Mouse (Mus musculus) embryonic facial prominence, embryonic 14.5 days (tissue): ENCODE data around the gene Rita1. TPM values are rescaled to one million over a fixed set of nuclear protein-coding genes. Genes with fewer than 3 reads are reported as not detected.

Source experiments
- ATAC-seq: fragments of 200-750 bp; cut with Nextera tagmentation; 2 replicates; pipeline ENCODE4 v1.8.0; 2017; ENCODE audit warnings: low read depth, moderate number of reproducible peaks, moderate TSS enrichment
- DNase-seq: peaks from one replicate; pipeline ENCODE4 v3.0.0-alpha.2; 2015; ENCODE audit warnings: low spot score
- H3K27ac ChIP-seq: fragments of 300-500 bp; sonication (generic); replicated peaks from 2 replicates; pipeline ENCODE4 v1.5.1; 2014; ENCODE audit warnings: low read depth, mild to moderate bottlenecking, low read length, moderate library complexity
- H3K27me3 ChIP-seq: fragments of 300-500 bp; sonication (generic); replicated peaks from 2 replicates; pipeline ENCODE4 v1.6.1; 2014; ENCODE audit warnings: low read length; ENCODE audit not compliant: control insufficient read depth, insufficient read depth
- H3K36me3 ChIP-seq: fragments of 300-500 bp; sonication (generic); 2 replicates; pipeline ENCODE4 v1.6.1; 2014; ENCODE audit warnings: low read length, mixed read lengths; ENCODE audit not compliant: control insufficient read depth, insufficient read depth
- H3K4me1 ChIP-seq: fragments of 300-500 bp; sonication (generic); 2 replicates; pipeline ENCODE4 v1.6.1; 2014; ENCODE audit warnings: antibody characterized with exemption, low read length; ENCODE audit not compliant: control insufficient read depth, insufficient read depth
- H3K4me2 ChIP-seq: fragments of 300-500 bp; sonication (generic); 2 replicates; pipeline ENCODE4 v1.6.1; 2014; ENCODE audit warnings: low read depth, mild to moderate bottlenecking, low read length, moderate library complexity, mixed read lengths
- H3K4me3 ChIP-seq: fragments of 300-500 bp; sonication (generic); 2 replicates; pipeline ENCODE4 v1.5.1; 2014; ENCODE audit warnings: low read depth, mild to moderate bottlenecking, low read length
- H3K9ac ChIP-seq: fragments of 300-500 bp; sonication (generic); 2 replicates; pipeline ENCODE4 v1.6.1; 2014; ENCODE audit warnings: low read depth, mild to moderate bottlenecking, low read length, moderate library complexity, mixed read lengths
- H3K9me3 ChIP-seq: fragments of 300-500 bp; sonication (generic); 2 replicates; pipeline ENCODE4 v1.6.1; 2016; ENCODE audit warnings: low read length; ENCODE audit not compliant: control insufficient read depth
- WGBS: fragments of 180-500 bp; shearing (Covaris S2); extraction: QIAGEN DNeasy Blood & Tissue Kit; methylation state at CpG from one replicate; pipeline ENCODE4 v1.1.7; 2014; 5-methylcytosine and 5-hydroxymethylcytosine counted together
- polyA plus RNA-seq: library from polyadenylated mRNA; unstranded; fragments of >200 nt; fragmentation: Nextera tagmentation; extraction: Ambion mirVana; gene quantifications from 2 replicates; pipeline ENCODE4 v1.2.1, GENCODE M21; 2014

Gene Rita1
- polyA plus RNA-seq, 1 experiment from 2014 or later: 11.4 TPM

DNA sequence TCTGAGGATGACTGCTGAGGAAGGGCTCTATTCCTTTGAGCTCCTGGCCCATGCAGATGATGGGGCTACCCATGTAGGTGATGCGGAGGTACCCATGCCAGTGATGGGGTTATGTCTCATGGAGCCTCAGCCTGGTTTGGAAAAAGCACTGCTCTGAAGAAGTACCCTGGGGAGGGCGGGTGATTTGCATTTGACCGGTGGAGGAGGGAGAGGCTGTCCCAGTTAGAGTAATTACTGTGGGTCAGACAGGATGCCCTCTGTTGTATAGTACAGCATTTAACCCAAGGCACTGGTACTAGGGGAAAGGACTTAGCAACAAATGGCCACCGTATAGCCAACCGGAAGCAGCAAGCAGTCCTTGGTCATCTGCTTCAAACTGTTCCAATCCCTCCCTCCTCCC, 22.5 kb upstream of the Rita1 start:
- Histone ChIP-seq H3K9ac (no peak overlapping the region), H3K27me3 (peaks cover 11% of the 10 kb centered on the region), H3K4me3 (no peak overlapping the region), H3K4me2 (no peak overlapping the region), H3K27ac (no peak overlapping the region), H3K4me1 (no peaks in the 10 kb centered on the region), H3K36me3 (no peaks in the 10 kb centered on the region), H3K9me3 (peaks cover 6% of the 10 kb centered on the region; the same call in 1 of the 2 replicates)
- WGBS: 41% methylated on average over 5 of the region's 5 CpGs
- DNase-seq: no peak
- no peak for ATAC-seq

DNA sequence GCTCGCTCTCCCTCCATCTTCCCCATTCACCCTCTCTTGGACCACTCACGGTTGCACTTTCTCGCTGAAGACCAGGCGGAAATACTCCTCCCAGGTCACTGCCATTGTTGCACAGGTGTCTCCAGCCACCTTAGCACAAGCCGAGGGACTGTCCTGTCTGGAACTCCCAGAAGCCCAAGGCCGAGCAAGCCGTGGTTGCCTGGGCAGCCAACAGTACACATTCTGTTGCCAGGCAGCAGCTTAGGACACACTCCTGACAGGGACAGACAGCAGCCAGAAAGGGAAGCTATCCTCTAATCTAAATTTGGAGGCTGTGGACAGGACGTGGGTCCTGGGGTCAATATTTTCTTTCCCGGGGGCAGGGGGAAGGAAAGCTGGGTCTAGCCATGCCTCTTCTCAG, 21.7 kb upstream of the Rita1 start, which contains the start of gene Cfap73:
Gene Cfap73 (minus strand): TSS at position 105 of the 400 bp plus-strand sequence.
- ATAC-seq (no peak), DNase-seq (no peak)
- H3K27me3 ChIP-seq: peaks cover 12% of the 10 kb centered on the region
- H3K27ac ChIP-seq: no peak within 1 kb of the TSS
- H3K36me3 ChIP-seq: no peaks in the 10 kb centered on the region
- peaks cover 6% of the 10 kb centered on the region; the same call in 1 of the 2 replicates for H3K9me3 ChIP-seq
- WGBS: 57% methylated on average over 9 of the region's 9 CpGs
- H3K9ac ChIP-seq: no peak within 1 kb of the TSS
- no peak within 1 kb of the TSS for H3K4me3 ChIP-seq
- no peaks in the 10 kb centered on the region for H3K4me1 ChIP-seq
- H3K4me2 ChIP-seq: no peak within 1 kb of the TSS

DNA sequence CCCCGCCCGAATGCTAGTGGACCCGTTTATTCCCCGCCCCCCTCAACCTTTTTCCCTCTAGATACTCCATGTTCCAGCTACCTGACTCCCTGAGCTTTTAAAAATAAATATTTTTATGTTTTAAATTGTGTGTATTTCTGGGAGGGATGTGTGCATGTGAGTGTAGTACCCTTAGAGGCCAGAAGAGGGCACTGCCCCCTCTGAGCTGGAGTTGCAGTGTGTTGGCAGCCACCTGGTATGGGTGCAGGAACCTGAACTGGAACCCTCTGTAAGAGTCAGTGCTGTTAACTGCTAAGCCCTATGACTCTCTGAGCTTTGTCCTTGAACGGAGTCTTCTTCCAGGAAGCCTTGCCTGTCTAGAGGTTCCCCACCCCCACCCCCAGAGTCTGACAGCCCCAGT, 19.5 kb upstream of the Rita1 start:
- H3K9ac ChIP-seq: no peak overlapping the region
- H3K27ac ChIP-seq: no peak overlapping the region
- no peak overlapping the region for H3K4me3 ChIP-seq
- WGBS: 87% methylated on average over 5 of the region's 5 CpGs
- H3K27me3 ChIP-seq: peaks cover 14% of the 10 kb centered on the region
- ATAC-seq (no peak), DNase-seq (no peak)
- no peaks in the 10 kb centered on the region for H3K4me1 ChIP-seq
- no peak overlapping the region for H3K4me2 ChIP-seq
- peaks cover 6% of the 10 kb centered on the region; the same call in 1 of the 2 replicates for H3K9me3 ChIP-seq
- peaks cover 15% of the 10 kb centered on the region for H3K36me3 ChIP-seq

DNA sequence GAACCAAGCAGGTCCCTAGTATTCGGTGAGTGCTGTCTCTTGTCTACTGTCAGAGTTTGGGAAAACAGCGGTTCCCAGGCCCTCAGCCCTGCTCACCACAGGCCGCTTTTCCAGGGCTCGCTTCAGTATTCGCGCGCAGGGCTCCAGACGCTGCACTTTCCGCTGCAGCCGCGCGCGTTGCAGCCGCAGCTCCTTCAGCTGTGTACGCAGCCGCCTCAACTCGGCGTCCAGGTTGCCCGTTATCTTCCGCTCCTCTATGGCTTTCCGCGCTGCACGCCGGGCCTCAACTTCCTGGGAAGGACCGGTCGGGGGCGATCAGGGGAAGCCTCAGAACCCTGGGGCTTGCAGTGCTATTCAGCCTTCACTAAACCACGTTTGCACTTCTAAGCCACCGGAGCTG, 18.7 kb upstream of the Rita1 start:
- ATAC-seq: no peak
- H3K36me3 ChIP-seq: peaks cover 19% of the 10 kb centered on the region
- peaks cover 14% of the 10 kb centered on the region for H3K27me3 ChIP-seq
- peak overlapping the region; percentile 51; the same call in 1 of the 2 replicates for H3K9ac ChIP-seq
- DNase-seq: no peak
- 9% methylated on average over 28 of the region's 29 CpGs for WGBS
- peaks cover 6% of the 10 kb centered on the region; the same call in 1 of the 2 replicates for H3K9me3 ChIP-seq
- H3K4me1 ChIP-seq: no peaks in the 10 kb centered on the region
- H3K4me3 ChIP-seq: peak overlapping the region; percentile 16
- H3K27ac ChIP-seq: no peak overlapping the region
- peak overlapping the region; percentile 43 for H3K4me2 ChIP-seq

DNA sequence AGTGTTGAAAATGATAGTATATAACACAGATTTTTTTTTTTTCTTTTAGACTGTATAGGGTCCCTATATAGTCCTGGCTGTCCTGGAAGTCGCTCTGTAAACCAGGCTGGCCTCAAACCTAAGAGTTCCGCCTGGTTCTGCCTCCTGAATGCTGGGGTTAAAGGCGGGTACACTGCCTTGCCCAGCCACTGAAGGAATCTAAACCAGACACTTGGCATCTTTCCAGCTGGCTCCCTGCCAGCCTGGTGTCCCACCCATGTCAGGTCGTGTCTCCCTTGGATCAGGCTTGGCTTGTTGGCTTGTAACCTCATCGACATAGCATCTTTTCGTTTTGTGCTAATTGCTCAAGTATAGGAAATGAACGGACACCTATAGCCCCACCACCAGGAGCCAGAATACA, 16.2 kb upstream of the Rita1 start:
- DNase-seq (peak; percentile 53), ATAC-seq (no peak)
- no peak overlapping the region for H3K4me2 ChIP-seq
- no peaks in the 10 kb centered on the region for H3K4me1 ChIP-seq
- H3K4me3 ChIP-seq: no peak overlapping the region
- WGBS: 57% methylated on average over 7 of the region's 7 CpGs
- peaks cover 14% of the 10 kb centered on the region for H3K27me3 ChIP-seq
- H3K27ac ChIP-seq: no peak overlapping the region
- H3K9ac ChIP-seq: no peak overlapping the region
- peaks cover 44% of the 10 kb centered on the region for H3K36me3 ChIP-seq
- H3K9me3 ChIP-seq: peaks cover 6% of the 10 kb centered on the region; the same call in 1 of the 2 replicates

DNA sequence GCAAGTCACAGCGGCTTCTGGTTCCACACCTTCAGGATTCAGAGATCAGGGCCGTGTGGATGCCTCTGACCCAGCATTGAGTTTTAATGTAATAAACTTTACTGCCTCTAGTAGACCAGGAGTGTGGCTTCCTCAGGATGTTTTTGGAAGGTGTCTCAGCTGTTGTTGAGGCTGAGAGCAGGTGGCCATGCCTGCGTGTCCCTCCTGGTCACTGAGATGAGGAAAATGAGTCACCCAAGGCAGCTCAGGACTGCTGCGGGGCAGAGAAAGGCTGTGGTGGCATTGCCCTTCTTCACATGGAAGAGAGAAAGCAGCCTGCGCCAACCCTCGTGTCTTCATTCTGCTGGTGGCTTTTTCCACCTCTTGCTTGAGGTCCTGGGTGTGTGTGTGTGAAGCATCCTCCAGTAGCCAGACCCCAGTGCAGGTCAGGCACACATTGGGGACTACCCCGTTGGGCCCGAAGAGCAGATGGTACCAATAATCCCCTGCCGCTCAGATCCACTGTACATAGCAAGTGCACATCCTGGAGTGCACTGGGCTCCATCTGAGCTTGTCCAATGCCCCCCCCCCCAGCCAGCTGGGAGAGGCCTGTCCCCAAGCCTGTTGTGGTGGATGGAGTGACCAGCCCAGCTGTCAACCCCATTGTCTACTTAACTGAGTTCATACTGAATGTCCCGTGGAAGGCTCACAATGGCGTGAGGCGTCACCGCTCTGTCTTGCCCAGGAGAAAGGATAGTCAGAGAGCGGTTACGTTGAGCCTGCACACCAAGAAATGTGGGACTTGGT, 15.3 kb upstream of the Rita1 start:
- Histone ChIP-seq H3K4me3 (no peak overlapping the region), H3K4me1 (no peaks in the 10 kb centered on the region), H3K36me3 (peaks cover 53% of the 10 kb centered on the region), H3K9me3 (peaks cover 6% of the 10 kb centered on the region; the same call in 1 of the 2 replicates), H3K4me2 (no peak overlapping the region), H3K27me3 (peaks cover 14% of the 10 kb centered on the region), H3K9ac (no peak overlapping the region), H3K27ac (no peak overlapping the region)
- ATAC-seq (peak; percentile 34; the same call in 1 of the 2 replicates), DNase-seq (peak; percentile 42)
- WGBS: 85% methylated on average over 15 of the region's 15 CpGs

DNA sequence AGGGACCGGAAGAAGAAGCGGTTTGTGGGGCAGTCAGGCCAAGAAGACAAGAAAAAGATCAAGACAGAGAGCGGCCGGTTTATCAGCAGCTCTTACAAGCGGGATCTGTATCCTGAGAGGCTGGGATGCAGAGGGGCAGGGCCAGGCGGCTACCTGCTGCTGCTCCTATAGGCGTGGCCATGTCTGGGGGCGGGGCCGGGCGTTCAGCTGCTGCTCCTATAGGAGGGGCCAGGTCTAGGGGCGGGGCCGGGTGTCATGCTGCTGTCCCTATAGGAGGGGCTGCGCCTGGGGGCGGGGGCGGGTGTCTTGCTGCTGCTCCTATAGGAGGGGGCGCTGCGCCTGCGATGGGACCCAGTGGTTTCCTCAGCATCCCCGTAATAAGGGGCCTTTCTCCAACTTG, 14.0 kb upstream of the Rita1 start:
- Histone ChIP-seq H3K4me2 (no peak overlapping the region), H3K27me3 (peaks cover 14% of the 10 kb centered on the region), H3K9ac (no peak overlapping the region), H3K4me3 (no peak overlapping the region), H3K27ac (no peak overlapping the region), H3K36me3 (peaks cover 65% of the 10 kb centered on the region), H3K4me1 (no peaks in the 10 kb centered on the region), H3K9me3 (no peaks in the 10 kb centered on the region)
- ATAC-seq: no peak
- peak; percentile 46 for DNase-seq
- WGBS: 47% methylated on average over 12 of the region's 19 CpGs

DNA sequence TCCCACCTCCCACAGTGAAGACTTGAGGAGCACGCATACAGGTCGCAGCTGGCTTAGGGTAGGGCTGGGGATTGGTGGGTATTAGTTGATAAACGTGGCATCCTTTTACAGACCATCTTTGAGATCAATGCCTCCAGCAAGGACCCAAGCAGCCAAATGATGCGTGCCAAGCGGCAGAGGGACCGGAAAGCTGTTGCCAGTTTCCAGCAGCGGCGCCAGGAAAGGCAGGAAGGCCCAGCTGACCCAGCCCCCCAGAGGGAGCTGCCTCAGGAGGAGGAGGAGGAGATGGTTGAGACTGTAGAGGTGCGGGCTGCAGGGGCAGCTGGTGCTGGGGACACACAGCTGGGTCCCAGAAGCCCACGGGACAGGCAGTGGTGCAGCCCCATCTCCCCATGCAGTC, 12.0 kb upstream of the Rita1 start:
- ATAC-seq (no peak), DNase-seq (no peak)
- Histone ChIP-seq H3K9ac (no peak overlapping the region), H3K27me3 (0 out of 2 replicates have a peak, but pooled peaks cover 3% of the 10 kb centered on the region), H3K4me1 (no peaks in the 10 kb centered on the region), H3K36me3 (peaks cover 84% of the 10 kb centered on the region), H3K9me3 (no peaks in the 10 kb centered on the region), H3K27ac (no peak overlapping the region), H3K4me2 (no peak overlapping the region), H3K4me3 (no peak overlapping the region)
- 93% methylated on average over 10 of the region's 10 CpGs for WGBS
